Mouse (Mus musculus) mature B cell (primary cell): ENCODE results near the gene Bche.

ENCODE experiments used
- in situ Hi-C: fragments of 300-500 bp; cut with MboI; formaldehyde crosslinking; loops from 2 replicates; pipeline ENCODE4 v1.14.3; 2019

The Bche gene

DNA sequence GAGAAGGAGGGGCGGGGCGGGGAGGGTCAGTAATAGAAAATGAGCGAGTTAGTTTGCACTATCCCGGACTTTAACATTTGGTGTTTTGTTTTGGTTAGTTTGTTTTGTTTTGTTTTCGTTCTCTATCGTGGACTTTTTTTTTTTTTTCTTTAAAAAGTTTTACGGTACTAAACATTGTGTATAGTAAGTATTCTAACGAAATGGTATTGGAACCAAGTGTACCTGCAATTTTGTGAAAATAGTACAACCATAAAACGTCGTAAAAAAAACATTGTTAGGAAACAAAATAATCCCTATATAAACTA, at the start of gene Bche:
Gene Bche (minus strand): TSS at position 6 of the 305 bp plus-strand sequence.
- in situ Hi-C loops, result no loop called here

DNA sequence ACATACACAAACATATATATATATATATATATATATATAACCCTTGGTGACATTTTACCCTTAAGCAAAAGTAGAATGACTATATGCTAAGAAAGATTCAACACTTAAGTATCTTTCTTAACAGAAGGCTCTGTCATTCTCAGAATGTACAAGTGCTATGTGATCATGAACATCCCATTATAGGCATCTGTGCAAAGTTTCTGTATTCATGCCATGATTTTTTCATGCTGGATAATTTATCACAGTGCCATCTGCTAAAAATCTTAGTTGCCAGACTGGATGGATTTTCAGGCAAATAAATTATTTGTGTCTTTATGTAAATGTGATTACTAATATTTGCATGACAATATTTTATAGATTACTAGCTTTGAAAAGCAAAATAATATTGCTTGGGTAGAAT, 33.8 kb upstream of the Bche start:
- in situ Hi-C loops, result no loop called here

DNA sequence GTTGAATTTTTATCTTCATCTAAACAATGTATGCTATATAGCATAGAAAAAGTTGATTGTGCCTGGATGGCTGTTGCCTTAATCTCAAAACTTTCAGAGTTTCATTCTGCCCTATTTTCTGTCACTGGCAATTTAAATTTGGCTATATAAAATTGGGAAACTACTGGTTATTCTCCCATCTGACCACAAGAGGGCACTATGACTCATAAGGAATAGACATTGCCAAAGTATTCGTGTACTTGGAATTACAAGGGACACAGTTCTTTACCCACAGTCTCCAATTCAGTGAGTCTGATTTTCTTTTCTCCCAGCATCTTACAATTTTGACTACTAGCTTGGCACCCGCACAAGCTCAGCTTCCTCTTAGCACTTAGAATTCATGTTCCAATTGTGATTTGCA, 23.5 kb upstream of the Bche start:
- in situ Hi-C loops, result no loop called here

DNA sequence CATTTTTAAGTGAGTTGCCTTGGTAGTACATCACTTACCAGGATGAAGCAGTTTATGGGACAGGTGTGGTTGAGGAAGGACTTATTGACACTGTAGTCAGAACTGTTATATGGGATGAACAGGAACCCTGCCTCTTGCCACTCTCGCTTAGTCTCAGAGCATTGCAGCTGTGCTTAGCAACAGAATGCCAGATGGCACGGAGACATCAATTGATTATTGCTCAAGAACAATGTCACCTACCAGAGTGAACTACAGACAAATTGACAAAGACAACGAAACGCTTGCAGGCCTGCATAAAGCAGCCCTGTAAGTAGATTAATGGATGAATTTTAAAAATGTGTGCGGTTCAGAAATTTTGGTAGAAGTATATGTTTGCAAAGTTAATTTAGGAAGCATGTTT, 21.3 kb upstream of the Bche start:
- in situ Hi-C loops, result no loop called here

DNA sequence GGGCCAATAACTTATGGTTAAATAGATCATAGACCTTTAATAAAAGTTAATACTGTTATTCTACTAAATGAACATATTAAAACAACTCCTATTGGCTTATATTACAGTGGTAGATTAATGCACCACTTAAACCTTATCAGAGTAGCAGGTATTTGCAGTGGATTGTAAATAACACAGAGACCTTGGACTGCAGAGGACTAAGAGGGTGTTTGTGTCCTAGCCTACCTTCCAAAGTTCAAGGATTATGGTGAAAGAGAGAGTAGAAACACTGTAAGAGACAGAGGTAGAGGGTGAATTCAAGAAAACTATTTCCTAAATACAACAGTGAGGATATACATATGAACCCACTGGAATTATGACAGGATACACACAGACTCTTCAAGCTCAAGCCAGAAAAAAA, 17.5 kb upstream of the Bche start:
- in situ Hi-C loops, result no loop called here

DNA sequence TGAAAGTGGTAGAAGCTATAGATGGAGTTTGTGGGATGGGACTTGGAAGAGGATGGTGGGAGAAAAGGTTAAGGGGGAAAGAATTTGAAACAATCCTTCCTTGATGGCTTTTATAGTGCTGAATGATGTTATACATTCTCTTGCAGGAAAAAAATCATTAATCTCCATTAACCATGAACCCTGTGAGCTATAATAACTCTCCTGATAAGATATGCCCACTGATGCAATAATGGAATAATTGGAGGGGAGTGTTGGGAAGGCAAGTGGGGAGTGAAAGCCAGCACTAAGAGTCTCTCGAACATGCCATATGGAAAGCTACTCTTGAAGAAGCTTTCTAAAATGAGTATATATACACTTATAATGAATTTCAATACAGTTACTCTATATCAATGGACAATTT, 16.7 kb upstream of the Bche start:
- in situ Hi-C loops, result no loop called here

DNA sequence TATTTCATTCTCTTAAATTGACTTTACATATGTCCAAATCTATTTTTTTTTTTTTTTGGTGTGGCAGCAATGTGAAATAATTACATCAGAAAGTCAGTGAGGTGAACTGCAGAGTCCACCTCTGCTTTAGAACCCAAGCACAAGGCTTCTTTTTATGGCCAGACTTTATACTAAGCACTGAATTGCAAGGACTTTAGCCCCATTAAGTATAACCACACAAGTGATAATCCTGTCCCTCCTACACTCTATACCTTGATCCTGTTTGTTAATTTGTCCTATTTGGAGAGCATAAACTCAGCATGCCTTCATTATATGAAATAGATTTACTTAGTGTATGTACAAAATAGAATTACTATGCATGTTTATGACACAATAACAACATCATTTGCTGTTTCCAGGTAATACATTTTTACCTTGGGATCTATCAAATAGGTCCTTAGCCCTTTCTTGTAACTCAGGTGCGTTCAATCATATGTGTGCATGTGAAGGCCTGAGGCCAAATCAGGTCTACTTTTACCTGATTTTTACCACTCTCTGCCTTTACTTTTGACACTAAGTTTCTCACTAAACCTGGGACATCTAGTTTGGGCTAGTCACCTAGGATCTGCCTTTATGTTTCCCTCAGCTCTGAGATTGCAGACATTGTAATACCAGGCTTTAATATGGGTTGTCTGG, 9.5 kb upstream of the Bche start:
- in situ Hi-C loops, result no loop called here

DNA sequence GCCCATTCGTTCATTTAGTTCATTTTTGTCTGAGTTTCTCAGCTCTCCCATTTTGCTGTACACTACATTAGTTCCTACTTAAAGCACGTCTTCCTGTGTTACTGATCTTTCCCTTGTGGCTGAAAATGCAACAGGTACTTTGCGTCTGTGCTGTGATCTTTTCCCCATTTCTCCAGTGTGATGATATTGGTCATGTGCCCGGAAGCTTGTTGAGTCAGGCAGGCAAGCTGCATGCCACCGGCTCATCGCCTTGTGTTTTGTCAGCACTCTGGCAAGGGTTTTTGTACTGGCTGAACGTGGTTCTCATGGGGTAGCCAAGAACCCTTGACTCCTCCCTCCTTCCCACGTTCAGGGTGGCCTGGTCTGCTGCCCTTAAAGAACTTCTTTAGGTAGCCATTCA, 1.7 kb upstream of the Bche start:
- in situ Hi-C loops, result no loop called here

DNA sequence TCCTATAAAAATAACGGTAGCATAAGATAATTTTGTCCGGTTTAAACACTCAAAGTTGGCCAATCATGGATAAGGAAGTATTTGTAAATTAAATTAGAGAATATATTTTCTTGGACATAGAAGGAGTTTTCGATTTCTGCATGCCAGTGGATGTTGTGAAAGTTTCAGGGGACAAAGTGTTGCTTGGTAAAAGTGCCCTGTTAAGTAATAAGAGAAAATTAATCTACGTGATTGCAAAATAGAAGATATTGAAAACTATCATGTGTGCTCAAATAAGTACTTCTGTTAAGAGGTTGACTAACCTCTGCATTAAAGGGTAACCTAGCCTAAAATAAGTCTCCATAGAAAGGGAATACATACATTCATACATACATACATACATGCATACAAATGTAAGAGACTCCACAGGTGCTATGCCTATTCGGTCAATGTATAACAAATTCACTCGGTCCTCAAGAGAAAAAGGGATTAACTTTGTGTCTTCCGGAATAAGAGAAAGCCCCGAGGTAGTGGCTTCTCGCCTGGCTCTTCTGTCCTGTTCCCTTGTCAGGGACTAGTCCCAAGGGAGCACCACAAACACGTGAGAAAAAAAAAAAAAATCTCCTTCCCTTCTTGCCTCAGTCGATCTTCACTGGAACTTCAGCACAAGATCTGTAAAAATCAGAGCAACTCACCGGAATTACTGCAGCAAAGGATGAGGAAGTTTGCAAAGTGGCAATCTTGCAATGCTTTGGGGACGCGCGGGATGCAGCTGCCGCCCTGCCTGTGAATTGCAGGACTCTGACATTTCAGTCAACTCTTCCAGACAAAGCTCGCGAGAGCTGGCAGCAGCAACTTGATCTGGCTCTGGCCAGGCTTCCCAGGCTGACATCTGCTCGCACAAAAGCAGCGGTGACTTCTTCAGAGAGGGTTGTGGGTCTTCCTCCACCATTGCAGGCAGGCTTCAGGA, 480 bp downstream of the Bche start:
- in situ Hi-C loops, result no loop called here

DNA sequence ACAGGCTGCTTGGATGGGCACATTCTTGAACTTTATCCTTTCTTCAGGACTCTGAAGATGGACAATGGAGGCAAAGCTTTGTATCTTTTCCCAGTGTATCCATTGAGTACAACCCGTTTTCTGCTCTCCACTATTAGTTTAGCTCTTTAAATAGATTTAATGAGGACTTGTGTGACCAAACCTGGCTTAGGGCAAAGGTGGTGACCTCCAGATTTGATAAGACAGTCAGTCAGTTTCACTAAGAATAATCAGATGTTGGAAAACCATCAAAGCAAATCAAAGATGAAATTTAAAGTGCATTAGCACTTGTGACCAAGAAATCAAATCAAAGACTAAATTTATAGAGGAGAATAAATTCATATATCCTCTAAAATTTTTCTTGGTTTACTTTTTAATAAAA, 1.7 kb downstream of the Bche start:
- in situ Hi-C loops, result no loop called here

DNA sequence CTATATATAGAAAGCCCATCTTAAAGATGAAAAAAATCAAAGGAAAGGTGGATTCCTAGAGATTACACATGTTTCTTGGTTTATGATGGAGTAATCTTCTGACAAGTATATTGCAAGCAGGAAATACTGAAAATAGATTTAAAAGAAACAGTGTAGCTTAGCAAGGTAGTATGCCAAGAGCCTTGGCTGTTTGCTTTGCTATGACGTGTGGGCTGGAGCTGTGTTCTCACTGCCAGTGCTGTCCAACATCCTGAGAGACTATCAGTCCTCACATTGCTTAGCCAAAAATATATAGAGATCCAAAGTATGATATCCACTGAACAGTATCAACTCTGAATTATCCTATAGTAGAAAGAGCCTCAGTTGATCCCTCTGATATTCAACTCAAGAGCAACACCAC, 9.3 kb downstream of the Bche start:
- in situ Hi-C loops, result no loop called here

DNA sequence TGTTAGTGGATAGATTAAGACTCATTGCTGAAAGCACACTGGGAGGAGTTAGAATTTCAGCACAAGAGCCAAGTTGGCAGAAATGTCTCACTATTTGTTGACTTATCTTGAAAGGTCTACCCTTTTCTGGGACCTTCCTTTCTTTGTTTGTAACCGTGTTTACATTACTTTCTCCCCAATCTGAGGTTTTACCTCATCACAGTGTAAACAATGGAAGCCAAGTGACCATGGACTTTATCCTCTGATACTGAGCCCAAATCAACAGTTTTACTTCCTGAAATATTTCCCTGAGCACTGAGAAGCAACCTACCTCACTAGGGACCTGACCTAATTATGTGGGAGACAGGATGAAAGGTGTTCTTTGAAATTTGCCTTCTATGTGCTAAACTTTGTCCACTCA, 34.9 kb downstream of the Bche start:
- in situ Hi-C loops, result no loop called here

DNA sequence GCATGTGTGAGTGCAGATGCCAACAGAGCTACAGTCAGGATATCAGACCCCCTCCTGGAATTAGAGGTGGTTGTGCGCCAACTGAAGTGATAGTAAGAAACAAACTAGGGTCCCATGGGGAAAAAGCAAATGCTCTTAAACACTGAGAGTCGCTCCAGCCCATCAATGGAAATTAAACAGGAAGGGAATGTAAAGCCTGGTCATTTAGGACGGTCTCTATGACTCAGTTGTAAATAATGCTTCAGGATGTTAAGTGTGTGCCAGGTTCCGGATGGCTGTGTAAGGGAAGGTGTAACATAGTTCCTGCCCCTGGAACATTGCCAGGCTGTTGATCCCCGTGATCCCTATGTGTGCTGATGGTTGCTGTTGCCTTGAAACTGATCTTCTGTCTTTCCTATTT, 40.0 kb downstream of the Bche start:
- in situ Hi-C loops, result no loop called here

DNA sequence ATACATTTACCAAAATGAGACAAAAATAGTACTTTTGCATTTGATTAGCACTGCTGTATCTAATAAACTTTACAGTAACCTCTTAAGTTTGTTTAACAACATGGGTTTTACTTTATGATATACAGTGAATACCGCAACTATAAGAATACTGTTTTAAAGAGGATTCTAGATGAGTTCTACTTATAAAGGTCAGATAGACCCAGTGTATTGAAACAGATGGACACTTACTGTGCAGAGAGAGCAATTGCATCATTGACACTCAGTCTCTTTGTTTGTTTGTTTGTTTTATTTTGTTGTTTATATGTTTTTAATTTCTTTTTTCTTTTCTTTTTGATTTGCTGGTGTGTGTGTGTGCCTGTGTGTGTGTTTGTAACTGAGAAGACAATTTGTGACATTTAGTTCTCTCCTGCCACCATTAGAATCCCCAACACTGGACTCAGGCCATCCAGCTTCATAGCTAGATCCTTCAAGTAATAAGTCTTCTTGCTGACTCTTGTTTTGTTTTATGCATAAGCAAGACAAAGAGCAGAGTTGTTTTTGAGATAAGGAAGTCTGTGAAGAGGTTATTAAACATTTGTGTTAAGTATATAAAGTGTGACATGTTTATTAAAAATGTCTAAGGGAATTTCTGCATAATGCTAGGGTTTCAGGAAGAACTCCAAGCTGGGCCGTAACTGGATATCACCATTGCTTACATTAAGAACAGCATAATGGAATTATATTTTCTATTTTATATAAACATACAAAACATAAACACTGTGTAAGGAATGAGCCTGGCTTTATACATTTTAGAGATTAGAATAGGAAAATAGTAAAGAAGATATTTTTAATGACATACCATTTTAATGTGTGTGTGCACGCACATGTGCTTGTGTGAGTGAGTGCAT, 40.7 kb downstream of the Bche start:
- in situ Hi-C loops, result no loop called here

DNA sequence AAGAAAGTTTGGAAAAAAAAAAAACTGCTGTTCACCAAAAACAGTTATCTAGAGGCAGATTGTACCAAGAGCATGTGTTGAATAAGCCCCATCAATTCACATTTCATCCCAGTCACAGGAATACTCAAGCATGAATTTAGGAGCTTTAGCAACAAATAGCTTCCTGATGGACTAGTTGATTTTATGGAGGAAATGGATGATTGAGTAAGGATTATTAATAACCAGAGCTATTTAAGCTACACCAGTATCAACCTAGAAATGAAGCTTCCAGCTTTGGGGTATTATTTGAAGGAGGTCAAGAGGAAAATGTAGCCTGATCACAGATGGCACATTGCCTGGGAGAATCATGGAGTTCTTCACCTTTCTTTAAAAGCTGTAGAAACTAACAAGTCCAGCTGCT, 57.9 kb downstream of the Bche start:
- in situ Hi-C loops, result no loop called here

DNA sequence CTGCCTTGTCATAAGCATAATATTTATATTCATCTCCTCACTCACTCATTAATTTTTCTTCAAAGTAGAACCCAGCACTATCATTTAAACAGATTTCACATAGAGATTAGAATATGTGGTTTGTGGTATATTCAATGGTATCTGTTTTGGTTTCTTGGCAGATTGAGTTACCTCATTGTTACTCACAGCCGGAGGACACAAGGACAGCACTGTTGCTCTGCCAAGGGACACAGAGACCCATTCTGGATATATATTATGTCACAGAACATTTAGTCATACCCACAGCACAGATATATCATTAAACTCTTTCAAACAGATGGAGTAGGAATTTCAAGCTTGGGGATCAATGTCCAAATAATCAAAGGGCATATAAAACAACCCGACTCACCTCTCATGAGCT, 61.2 kb downstream of the Bche start:
- in situ Hi-C loops, result no loop called here

DNA sequence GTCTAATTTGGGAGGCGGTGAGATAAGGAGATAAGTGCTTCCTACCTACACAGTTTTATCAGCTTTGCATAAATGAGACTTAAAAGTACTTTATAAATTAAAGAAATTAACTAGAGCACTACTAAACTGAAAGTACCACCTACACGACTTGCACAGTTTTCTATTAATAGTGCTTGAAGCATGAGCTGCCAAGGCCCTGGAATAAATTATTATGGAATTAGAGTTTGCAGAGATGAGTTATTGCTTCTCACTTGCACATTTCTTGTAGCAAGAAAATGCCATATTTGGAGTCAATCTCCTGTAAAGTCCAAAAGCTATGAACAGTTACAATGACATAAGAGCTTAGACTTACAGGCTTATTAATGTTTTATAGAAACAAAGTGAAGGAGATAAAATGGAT, 96.8 kb downstream of the Bche start:
- in situ Hi-C loops, result no loop called here

DNA sequence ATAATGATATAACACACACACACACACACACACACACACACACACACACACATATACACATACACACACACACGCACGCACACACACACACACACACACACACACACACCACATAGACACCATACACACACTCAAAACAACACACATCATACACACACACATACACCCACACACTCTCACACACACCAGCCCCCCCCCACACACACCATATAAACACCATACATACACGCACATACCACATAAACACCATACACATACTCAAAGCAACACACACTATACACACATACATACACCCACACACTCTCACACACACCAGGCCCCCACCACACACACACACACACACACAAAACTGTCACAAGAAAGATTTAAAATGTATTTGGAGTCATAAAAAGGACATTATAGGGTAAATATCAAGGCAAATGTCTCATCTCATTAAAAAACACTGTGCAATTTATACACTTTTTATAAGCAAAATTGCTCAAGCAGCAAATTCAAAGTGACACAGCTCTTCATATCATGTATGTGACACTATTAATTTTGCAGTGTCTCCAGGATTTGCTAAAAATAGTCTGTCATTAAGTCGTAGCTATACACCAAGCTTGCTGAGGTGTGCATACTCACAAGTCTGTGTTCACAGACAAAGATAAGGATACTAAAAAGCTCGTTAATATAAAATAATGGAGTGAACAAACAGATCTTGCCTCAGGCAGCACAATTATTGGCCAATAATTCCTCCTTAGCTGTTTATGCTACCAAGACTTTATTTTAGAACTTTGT, 116.3 kb downstream of the Bche start:
- in situ Hi-C loops, result no loop called here
